ENCODE assay signal across 8 mouse cellular contexts in the genomic region with DNA sequence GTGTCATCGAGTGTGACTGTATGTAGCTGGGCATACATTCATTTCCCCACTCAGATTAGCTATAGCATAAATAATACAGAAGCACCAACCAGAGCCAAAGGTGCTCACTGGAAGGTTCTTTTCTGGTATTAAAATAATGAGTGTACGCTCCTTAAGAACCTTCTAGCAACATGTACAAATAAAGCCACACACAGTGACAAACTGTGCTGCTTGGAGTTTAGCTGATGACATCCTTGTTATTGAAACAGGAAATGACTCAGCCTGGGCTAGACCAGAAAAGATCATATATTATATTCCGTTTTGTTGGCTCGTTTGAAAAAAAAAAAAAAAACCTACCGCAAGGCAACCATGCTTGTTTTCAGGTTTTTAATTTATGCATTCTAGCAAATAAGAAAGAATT. TPM values are rescaled to one million over a fixed set of nuclear protein-coding genes. Genes with fewer than 3 reads are reported as not detected.
DNase-seq lines count a peak whose midpoint lies in the region; ATAC-seq and TF ChIP-seq lines count a peak whose summit lies in the region.
"Had no signal": no experiment of that assay in that cellular context is flagged by ENCODE, and none has a peak within 500 bp of the region (broad histone marks: within the 10 kb centered on the region; RNA-seq: fewer than 3 reads in every experiment).

No protein-coding gene starts in this region.

- no peaks in the 10 kb centered on the region for H3K36me3 ChIP-seq in midbrain, embryonic 11.5 days (ENCODE audit: control insufficient read depth, insufficient read depth, low read length)
- no peaks in the 10 kb centered on the region for H3K36me3 ChIP-seq in midbrain, embryonic 16.5 days (ENCODE audit: control insufficient read depth, insufficient read depth, low read length)
- no peaks in the 10 kb centered on the region for H3K36me3 ChIP-seq in liver, embryonic 13.5 days
- no peaks in the 10 kb centered on the region for H3K36me3 ChIP-seq in stomach, postnatal 0 days (ENCODE audit: control insufficient read depth, insufficient read depth, low read length)

- no peak overlapping the region for H3K4me3 ChIP-seq in midbrain, embryonic 11.5 days (ENCODE audit: low read depth, low read length)
- no peak overlapping the region for H3K4me3 ChIP-seq in midbrain, embryonic 16.5 days (ENCODE audit: low read depth, low read length)
- peak overlapping the region; percentile 60 for H3K4me3 ChIP-seq in bone marrow macrophage, adult 2 months (ENCODE audit: insufficient read depth, low read length)
- H3K4me3 ChIP-seq in liver, embryonic 13.5 days (replicated peaks), result peak overlapping the region; percentile 22
- no peak overlapping the region for H3K4me3 ChIP-seq in stomach, postnatal 0 days (ENCODE audit: low read depth, low read length)

- WGBS in midbrain, embryonic 11.5 days, result 92% methylated on average over 5 of the region's 5 CpGs
- WGBS in midbrain, embryonic 16.5 days, result 85% methylated on average over 5 of the region's 5 CpGs
- 24% methylated on average over 5 of the region's 5 CpGs for WGBS in liver, embryonic 13.5 days (ENCODE audit: insufficient replicate concordance)
- WGBS in stomach, postnatal 0 days, result 34% methylated on average over 5 of the region's 5 CpGs

- no peak overlapping the region for H3K9ac ChIP-seq in midbrain, embryonic 11.5 days (ENCODE audit: low read length)
- H3K9ac ChIP-seq in midbrain, embryonic 16.5 days (ENCODE audit: low read depth, low read length), result no peak overlapping the region
- peak overlapping the region; percentile 13; the same call in 1 of the 2 replicates for H3K9ac ChIP-seq in liver, embryonic 13.5 days
- no peak overlapping the region for H3K9ac ChIP-seq in stomach, postnatal 0 days (ENCODE audit: low read length)

- DNase-seq in midbrain, embryonic 11.5 days (ENCODE audit: low spot score, missing footprints), result peak; percentile 78
- no peak for DNase-seq in liver, embryonic 13.5 days
- no peak for DNase-seq in stomach, postnatal 0 days (ENCODE audit: low spot score)
- no peak for DNase-seq in left cerebral cortex, adult 11 months (ENCODE audit: low spot score)
- DNase-seq in embryo, embryonic 10 days (ENCODE audit: low spot score), result no peak
- DNase-seq: cerebellum, adult 11-12 months had no signal

- H3K27me3 ChIP-seq in midbrain, embryonic 11.5 days (ENCODE audit: control insufficient read depth, insufficient read depth, low read length), result no peaks in the 10 kb centered on the region
- H3K27me3 ChIP-seq in midbrain, embryonic 16.5 days (ENCODE audit: control insufficient read depth, insufficient read depth, low read depth, low read length), result no peaks in the 10 kb centered on the region
- no peaks in the 10 kb centered on the region for H3K27me3 ChIP-seq in liver, embryonic 13.5 days
- no peaks in the 10 kb centered on the region for H3K27me3 ChIP-seq in stomach, postnatal 0 days (ENCODE audit: control insufficient read depth, insufficient read depth, low read length)

- TF ChIP-seq POLR2A in bone marrow macrophage, adult 2 months (IDR thresholded peaks at IDR 0.05; ENCODE audit: borderline replicate concordance, low read depth, low read length), result no peak

- TF ChIP-seq CTCF in bone marrow macrophage, adult 2 months (IDR thresholded peaks at IDR 0.05; ENCODE audit: low read depth, low read length), result no peak
- no peak for TF ChIP-seq CTCF in stomach, postnatal 0 days (IDR thresholded peaks at IDR 0.05; ENCODE audit: low read depth)

- no peaks in the 10 kb centered on the region for H3K9me3 ChIP-seq in midbrain, embryonic 11.5 days (ENCODE audit: control insufficient read depth, low read length)
- H3K9me3 ChIP-seq in midbrain, embryonic 16.5 days (replicated peaks; ENCODE audit: control insufficient read depth, low read length, poor library complexity, severe bottlenecking), result no peaks in the 10 kb centered on the region
- H3K9me3 ChIP-seq in liver, embryonic 13.5 days (replicated peaks), result no peaks in the 10 kb centered on the region
- no peaks in the 10 kb centered on the region for H3K9me3 ChIP-seq in stomach, postnatal 0 days (ENCODE audit: control insufficient read depth, low read length)

- no peak overlapping the region for H3K27ac ChIP-seq in midbrain, embryonic 11.5 days (ENCODE audit: low read depth, low read length)
- no peak overlapping the region for H3K27ac ChIP-seq in midbrain, embryonic 16.5 days (ENCODE audit: low read length)
- H3K27ac ChIP-seq in bone marrow macrophage, adult 2 months (ENCODE audit: insufficient read depth, low read depth, low read length), result peak overlapping the region; percentile 94
- peak overlapping the region; percentile 59 for H3K27ac ChIP-seq in liver, embryonic 13.5 days
- H3K27ac ChIP-seq in stomach, postnatal 0 days (replicated peaks), result peak overlapping the region; percentile 92

- H3K4me2 ChIP-seq in midbrain, embryonic 11.5 days, result no peak overlapping the region
- no peak overlapping the region for H3K4me2 ChIP-seq in midbrain, embryonic 16.5 days (ENCODE audit: low read length)
- H3K4me2 ChIP-seq in liver, embryonic 13.5 days, result peak overlapping the region; percentile 47
- peak overlapping the region; percentile 27 for H3K4me2 ChIP-seq in stomach, postnatal 0 days (replicated peaks; ENCODE audit: low read depth)

- no peaks in the 10 kb centered on the region for H3K4me1 ChIP-seq in midbrain, embryonic 11.5 days (ENCODE audit: control insufficient read depth, insufficient read depth, low read length)
- H3K4me1 ChIP-seq in midbrain, embryonic 16.5 days (ENCODE audit: control insufficient read depth, insufficient read depth, low read length), result no peaks in the 10 kb centered on the region
- peaks cover 36% of the 10 kb centered on the region for H3K4me1 ChIP-seq in bone marrow macrophage, adult 2 months (ENCODE audit: control insufficient read depth, insufficient read depth, low read length)
- peaks cover 29% of the 10 kb centered on the region for H3K4me1 ChIP-seq in liver, embryonic 13.5 days (replicated peaks)
- H3K4me1 ChIP-seq in stomach, postnatal 0 days (replicated peaks; ENCODE audit: control insufficient read depth, insufficient read depth), result 0 out of 2 replicates have a peak, but pooled peaks cover 6% of the 10 kb centered on the region

- TF ChIP-seq EP300 in stomach, postnatal 0 days (optimal IDR thresholded peaks at IDR 0.05), result peak; percentile 45

- no peak for ATAC-seq in midbrain, embryonic 11.5 days (ENCODE audit: low FRiP score)
- no peak for ATAC-seq in midbrain, embryonic 16.5 days
- ATAC-seq in liver, embryonic 13.5 days (ENCODE audit: low read depth), result peak; percentile 59
- peak; percentile 72 for ATAC-seq in stomach, postnatal 0 days (ENCODE audit: low FRiP score, low TSS enrichment)

RNA-seq across cellular contexts. Expression of gene Klf6, which starts 15.7 kb away (rescaled TPM):
- polyA plus RNA-seq in midbrain, embryonic 11.5 days (2014; fragmentation: Nextera tagmentation; extraction: Ambion mirVana), result 54.6 and 59.5 TPM in 2 replicates
- polyA plus RNA-seq in midbrain, embryonic 16.5 days (2015; fragmentation: Nextera tagmentation; extraction: Ambion mirVana), result 132 and 146 TPM in 2 replicates
- 174 TPM in 2 replicates for polyA plus RNA-seq in bone marrow macrophage, adult 2 months (2012; ENCODE audit: insufficient read depth, insufficient read length, missing spikeins)
- 20.8 and 23.0 TPM in 2 replicates for polyA plus RNA-seq in liver, embryonic 13.5 days (2015; fragmentation: Nextera tagmentation; extraction: Ambion mirVana)
- polyA plus RNA-seq in stomach, postnatal 0 days (2015; fragmentation: Nextera tagmentation; extraction: Ambion mirVana), result 116 and 127 TPM in 2 replicates

Comparison
In these comparisons a context has a peak if more than half of its experiments do, and no peak if none do; other contexts are left out.
1. ATAC-seq: peak in liver, embryonic 13.5 days (single experiment) and stomach, postnatal 0 days (single experiment); none in midbrain, embryonic 11.5 days (single experiment) and midbrain, embryonic 16.5 days (single experiment).
2. H3K27ac ChIP-seq: peak in bone marrow macrophage, adult 2 months (single experiment), liver, embryonic 13.5 days (single experiment) and stomach, postnatal 0 days (single experiment); none in midbrain, embryonic 11.5 days (single experiment) and midbrain, embryonic 16.5 days (single experiment).
3. H3K4me2 ChIP-seq: peak in liver, embryonic 13.5 days (single experiment) and stomach, postnatal 0 days (single experiment); none in midbrain, embryonic 11.5 days (single experiment) and midbrain, embryonic 16.5 days (single experiment).
4. H3K4me3 ChIP-seq: peak in bone marrow macrophage, adult 2 months (single experiment) and liver, embryonic 13.5 days (single experiment); none in midbrain, embryonic 11.5 days (single experiment), midbrain, embryonic 16.5 days (single experiment) and stomach, postnatal 0 days (single experiment).